Mouse (Mus musculus): Measurements from ENCODE around the gene Abcd1.

- TF ChIP-seq POLR2A (IDR thresholded peaks at IDR 0.05; ENCODE audit: low read depth, low read length) = no peak
- no peak for TF ChIP-seq CTCF (IDR thresholded peaks at IDR 0.05; ENCODE audit: extremely low read depth, insufficient read depth, insufficient read length, insufficient replicate concordance)
Observed at GRCm38 (mm10) chrX:73744774-73745481, 28.5 kb downstream of the Abcd1 start.

All from spleen, adult 2 months (tissue).